Mouse (Mus musculus): ENCODE data around the gene Rsad2. TPM values are rescaled to one million over a fixed set of nuclear protein-coding genes. Genes with fewer than 3 reads are reported as not detected.
A peak's percentile ranks its signal among the peaks of the same experiment; 100 is the strongest.

The Rsad2 gene
- polyA plus RNA-seq, 1 experiment from 2014 or later, result 0.27 TPM

- no peaks in the 10 kb centered on the region for H3K36me3 ChIP-seq (ENCODE audit: control insufficient read depth, insufficient read depth, low read length)
- no peak overlapping the region for H3K4me3 ChIP-seq (ENCODE audit: low read depth, low read length)
- H3K9me3 ChIP-seq (ENCODE audit: control insufficient read depth, low read depth, low read length), result no peaks in the 10 kb centered on the region
- WGBS, result 64% methylated on average over 6 of the region's 6 CpGs
- H3K27ac ChIP-seq (ENCODE audit: low read length), result no peak overlapping the region
- H3K9ac ChIP-seq (replicated peaks; ENCODE audit: low read depth, low read length), result no peak overlapping the region
- H3K4me1 ChIP-seq (ENCODE audit: control insufficient read depth, insufficient read depth, low read length), result peaks cover 25% of the 10 kb centered on the region
- no peak for ATAC-seq (ENCODE audit: insufficient number of reproducible peaks, insufficient read depth, low FRiP score, low read depth)
- peak overlapping the region; percentile 64; the same call in 1 of the 2 replicates for H3K4me2 ChIP-seq (replicated peaks; ENCODE audit: low read depth, low read length)
- H3K27me3 ChIP-seq (ENCODE audit: control insufficient read depth, insufficient read depth, low read length), result no peaks in the 10 kb centered on the region
These were observed 43.5 kb downstream of the Rsad2 start for GRCm38 (mm10) chr12:26412802-26413201.

- Histone ChIP-seq H3K4me2 (replicated peaks; ENCODE audit: low read depth, low read length) (no peak overlapping the region), H3K27me3 (ENCODE audit: control insufficient read depth, insufficient read depth, low read length) (no peaks in the 10 kb centered on the region), H3K27ac (ENCODE audit: low read length) (no peak overlapping the region), H3K9ac (replicated peaks; ENCODE audit: low read depth, low read length) (no peak overlapping the region), H3K36me3 (ENCODE audit: control insufficient read depth, insufficient read depth, low read length) (no peaks in the 10 kb centered on the region), H3K9me3 (ENCODE audit: control insufficient read depth, low read depth, low read length) (no peaks in the 10 kb centered on the region), H3K4me3 (ENCODE audit: low read depth, low read length) (no peak overlapping the region), H3K4me1 (ENCODE audit: control insufficient read depth, insufficient read depth, low read length) (peaks cover 25% of the 10 kb centered on the region)
- no peak for ATAC-seq (ENCODE audit: insufficient number of reproducible peaks, insufficient read depth, low FRiP score, low read depth)
- WGBS, result 78% methylated on average over 10 of the region's 10 CpGs
These were observed 44.3 kb downstream of the Rsad2 start for GRCm38 (mm10) chr12:26411841-26412450.

GRCm38 (mm10) chr12:26410443-26410842, 45.8 kb downstream of the Rsad2 start:
- Histone ChIP-seq H3K36me3 (ENCODE audit: control insufficient read depth, insufficient read depth, low read length) (no peaks in the 10 kb centered on the region), H3K27ac (ENCODE audit: low read length) (no peak overlapping the region), H3K4me1 (ENCODE audit: control insufficient read depth, insufficient read depth, low read length) (peaks cover 33% of the 10 kb centered on the region), H3K9me3 (ENCODE audit: control insufficient read depth, low read depth, low read length) (no peaks in the 10 kb centered on the region), H3K4me2 (replicated peaks; ENCODE audit: low read depth, low read length) (no peak overlapping the region), H3K9ac (replicated peaks; ENCODE audit: low read depth, low read length) (no peak overlapping the region), H3K27me3 (ENCODE audit: control insufficient read depth, insufficient read depth, low read length) (no peaks in the 10 kb centered on the region), H3K4me3 (ENCODE audit: low read depth, low read length) (no peak overlapping the region)
- 85% methylated on average over 3 of the region's 3 CpGs for WGBS
- ATAC-seq (ENCODE audit: insufficient number of reproducible peaks, insufficient read depth, low FRiP score, low read depth), result no peak

- Histone ChIP-seq H3K36me3 (ENCODE audit: control insufficient read depth, insufficient read depth, low read length) (no peaks in the 10 kb centered on the region), H3K9ac (replicated peaks; ENCODE audit: low read depth, low read length) (no peak overlapping the region), H3K4me2 (replicated peaks; ENCODE audit: low read depth, low read length) (no peak overlapping the region), H3K27ac (ENCODE audit: low read length) (no peak overlapping the region), H3K9me3 (ENCODE audit: control insufficient read depth, low read depth, low read length) (no peaks in the 10 kb centered on the region), H3K4me3 (ENCODE audit: low read depth, low read length) (no peak overlapping the region), H3K27me3 (ENCODE audit: control insufficient read depth, insufficient read depth, low read length) (no peaks in the 10 kb centered on the region), H3K4me1 (ENCODE audit: control insufficient read depth, insufficient read depth, low read length) (peaks cover 33% of the 10 kb centered on the region)
- no peak for ATAC-seq (ENCODE audit: insufficient number of reproducible peaks, insufficient read depth, low FRiP score, low read depth)
- 72% methylated on average over 9 of the region's 9 CpGs for WGBS
These were observed 47.5 kb downstream of the Rsad2 start for GRCm38 (mm10) chr12:26408707-26409106.

- 69% methylated on average over 11 of the region's 11 CpGs for WGBS
- no peak for ATAC-seq (ENCODE audit: insufficient number of reproducible peaks, insufficient read depth, low FRiP score, low read depth)
- Histone ChIP-seq H3K36me3 (ENCODE audit: control insufficient read depth, insufficient read depth, low read length) (no peaks in the 10 kb centered on the region), H3K4me1 (ENCODE audit: control insufficient read depth, insufficient read depth, low read length) (peaks cover 29% of the 10 kb centered on the region), H3K27me3 (ENCODE audit: control insufficient read depth, insufficient read depth, low read length) (no peaks in the 10 kb centered on the region), H3K4me3 (ENCODE audit: low read depth, low read length) (no peak overlapping the region), H3K9ac (replicated peaks; ENCODE audit: low read depth, low read length) (no peak overlapping the region), H3K4me2 (replicated peaks; ENCODE audit: low read depth, low read length) (no peak overlapping the region), H3K27ac (ENCODE audit: low read length) (no peak overlapping the region), H3K9me3 (ENCODE audit: control insufficient read depth, low read depth, low read length) (no peaks in the 10 kb centered on the region)
These were observed 51.2 kb downstream of the Rsad2 start for GRCm38 (mm10) chr12:26404781-26405702.

GRCm38 (mm10) chr12:26403372-26404125, 52.7 kb downstream of the Rsad2 start:
- H3K4me1 ChIP-seq (ENCODE audit: control insufficient read depth, insufficient read depth, low read length), result peaks cover 20% of the 10 kb centered on the region
- no peak overlapping the region for H3K4me3 ChIP-seq (ENCODE audit: low read depth, low read length)
- no peak overlapping the region for H3K9ac ChIP-seq (replicated peaks; ENCODE audit: low read depth, low read length)
- no peaks in the 10 kb centered on the region for H3K9me3 ChIP-seq (ENCODE audit: control insufficient read depth, low read depth, low read length)
- no peak overlapping the region; the same call in 1 of the 2 replicates for H3K27ac ChIP-seq (ENCODE audit: low read length)
- no peaks in the 10 kb centered on the region for H3K27me3 ChIP-seq (ENCODE audit: control insufficient read depth, insufficient read depth, low read length)
- no peaks in the 10 kb centered on the region for H3K36me3 ChIP-seq (ENCODE audit: control insufficient read depth, insufficient read depth, low read length)
- WGBS, result 65% methylated on average over 16 of the region's 16 CpGs
- no peak overlapping the region for H3K4me2 ChIP-seq (replicated peaks; ENCODE audit: low read depth, low read length)
- no peak for ATAC-seq (ENCODE audit: insufficient number of reproducible peaks, insufficient read depth, low FRiP score, low read depth)

GRCm38 (mm10) chr12:26401696-26402470, 54.4 kb downstream of the Rsad2 start:
- ATAC-seq (ENCODE audit: insufficient number of reproducible peaks, insufficient read depth, low FRiP score, low read depth), result no peak
- 67% methylated on average over 10 of the region's 10 CpGs for WGBS
- H3K27me3 ChIP-seq (ENCODE audit: control insufficient read depth, insufficient read depth, low read length), result no peaks in the 10 kb centered on the region
- H3K4me1 ChIP-seq (ENCODE audit: control insufficient read depth, insufficient read depth, low read length), result peaks cover 17% of the 10 kb centered on the region
- H3K4me2 ChIP-seq (replicated peaks; ENCODE audit: low read depth, low read length), result no peak overlapping the region
- no peak overlapping the region for H3K4me3 ChIP-seq (ENCODE audit: low read depth, low read length)
- H3K27ac ChIP-seq (ENCODE audit: low read length), result no peak overlapping the region
- H3K9ac ChIP-seq (replicated peaks; ENCODE audit: low read depth, low read length), result no peak overlapping the region
- H3K36me3 ChIP-seq (ENCODE audit: control insufficient read depth, insufficient read depth, low read length), result no peaks in the 10 kb centered on the region
- H3K9me3 ChIP-seq (ENCODE audit: control insufficient read depth, low read depth, low read length), result no peaks in the 10 kb centered on the region

GRCm38 (mm10) chr12:26401254-26401653, 55.0 kb downstream of the Rsad2 start:
- H3K4me2 ChIP-seq (replicated peaks; ENCODE audit: low read depth, low read length), result no peak overlapping the region
- H3K27ac ChIP-seq (ENCODE audit: low read length), result no peak overlapping the region
- H3K36me3 ChIP-seq (ENCODE audit: control insufficient read depth, insufficient read depth, low read length), result no peaks in the 10 kb centered on the region
- H3K9ac ChIP-seq (replicated peaks; ENCODE audit: low read depth, low read length), result no peak overlapping the region
- no peak overlapping the region for H3K4me3 ChIP-seq (ENCODE audit: low read depth, low read length)
- H3K27me3 ChIP-seq (ENCODE audit: control insufficient read depth, insufficient read depth, low read length), result no peaks in the 10 kb centered on the region
- peaks cover 17% of the 10 kb centered on the region for H3K4me1 ChIP-seq (ENCODE audit: control insufficient read depth, insufficient read depth, low read length)
- no peak for ATAC-seq (ENCODE audit: insufficient number of reproducible peaks, insufficient read depth, low FRiP score, low read depth)
- WGBS, result 82% methylated on average over 1 of the region's 1 CpGs
- no peaks in the 10 kb centered on the region for H3K9me3 ChIP-seq (ENCODE audit: control insufficient read depth, low read depth, low read length)
